Mouse (Mus musculus): ENCODE data around the gene Gtdc1. TPM values are rescaled to one million over a fixed set of nuclear protein-coding genes. Genes with fewer than 3 reads are reported as not detected.
A peak's percentile ranks its signal among the peaks of the same experiment; 100 is the strongest.

Gtdc1 gene
- polyA plus RNA-seq, 1 experiment from 2014 or later: 14.0 TPM

GRCm38 (mm10) chr2:44571810-44572209, 355.6 kb downstream of the Gtdc1 start:
- H3K36me3 ChIP-seq (ENCODE audit: insufficient read depth, low read length): no peaks in the 10 kb centered on the region
- H3K9me3 ChIP-seq (ENCODE audit: low read length): no peaks in the 10 kb centered on the region
- H3K27ac ChIP-seq (ENCODE audit: low read length): no peak overlapping the region
- ATAC-seq (ENCODE audit: low FRiP score, low TSS enrichment): no peak
- H3K9ac ChIP-seq (replicated peaks; ENCODE audit: low read length): no peak overlapping the region
- H3K4me3 ChIP-seq (ENCODE audit: low read length): no peak overlapping the region
- no peaks in the 10 kb centered on the region for H3K27me3 ChIP-seq (ENCODE audit: insufficient read depth, low read length)
- 0 out of 2 replicates have a peak overlapping the region, but pooled peaks have one; percentile 15 for H3K4me2 ChIP-seq (replicated peaks; ENCODE audit: low read depth, low read length)
- peaks cover 4% of the 10 kb centered on the region; the same call in 1 of the 2 replicates for H3K4me1 ChIP-seq (ENCODE audit: insufficient read depth, low read length)
- 63% methylated on average over 3 of the region's 3 CpGs for WGBS

DNA sequence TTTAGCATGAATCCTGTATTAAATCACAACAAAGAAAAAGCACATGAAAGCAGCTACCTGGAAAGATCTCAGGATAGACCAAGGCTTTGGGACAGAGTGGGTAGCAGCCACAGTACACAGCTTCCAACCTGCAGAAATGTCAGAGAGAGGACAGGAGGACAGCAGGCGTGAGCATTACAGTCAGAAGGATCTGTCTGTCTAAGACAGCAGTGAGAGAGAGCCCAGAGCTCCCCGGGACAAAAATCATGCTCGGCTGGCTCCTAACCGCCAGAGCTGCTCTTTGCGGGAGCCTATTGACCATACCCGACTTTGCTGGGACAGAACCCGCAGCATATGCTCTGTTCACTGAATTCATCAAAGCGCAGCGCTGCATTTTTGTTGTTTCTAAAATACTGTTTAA, 356.3 kb downstream of the Gtdc1 start:
- H3K4me3 ChIP-seq (ENCODE audit: low read length): no peak overlapping the region
- ATAC-seq (ENCODE audit: low FRiP score, low TSS enrichment): no peak; the same call in 1 of the 2 replicates
- no peak overlapping the region for H3K9ac ChIP-seq (replicated peaks; ENCODE audit: low read length)
- no peaks in the 10 kb centered on the region for H3K36me3 ChIP-seq (ENCODE audit: insufficient read depth, low read length)
- no peaks in the 10 kb centered on the region for H3K27me3 ChIP-seq (ENCODE audit: insufficient read depth, low read length)
- H3K27ac ChIP-seq (ENCODE audit: low read length): peak overlapping the region; percentile 58
- WGBS: 58% methylated on average over 9 of the region's 9 CpGs
- H3K4me1 ChIP-seq (ENCODE audit: insufficient read depth, low read length): peaks cover 4% of the 10 kb centered on the region; the same call in 1 of the 2 replicates
- no peaks in the 10 kb centered on the region for H3K9me3 ChIP-seq (ENCODE audit: low read length)
- H3K4me2 ChIP-seq (replicated peaks; ENCODE audit: low read depth, low read length): no peak overlapping the region

GRCm38 (mm10) chr2:44569140-44569952, 358.1 kb downstream of the Gtdc1 start:
- no peaks in the 10 kb centered on the region for H3K36me3 ChIP-seq (ENCODE audit: insufficient read depth, low read length)
- peaks cover 4% of the 10 kb centered on the region; the same call in 1 of the 2 replicates for H3K4me1 ChIP-seq (ENCODE audit: insufficient read depth, low read length)
- ATAC-seq (ENCODE audit: low FRiP score, low TSS enrichment): peak; percentile 87; the same call in 1 of the 2 replicates
- H3K27ac ChIP-seq (ENCODE audit: low read length): peak overlapping the region; percentile 69; the same call in 1 of the 2 replicates
- no peaks in the 10 kb centered on the region for H3K27me3 ChIP-seq (ENCODE audit: insufficient read depth, low read length)
- H3K9me3 ChIP-seq (ENCODE audit: low read length): no peaks in the 10 kb centered on the region
- H3K4me3 ChIP-seq (ENCODE audit: low read length): no peak overlapping the region
- whole genome bisulfite sequencing: 58% methylated on average over 7 of the region's 7 CpGs
- H3K4me2 ChIP-seq (replicated peaks; ENCODE audit: low read depth, low read length): no peak overlapping the region
- no peak overlapping the region for H3K9ac ChIP-seq (replicated peaks; ENCODE audit: low read length)

- Histone ChIP-seq H3K9me3 (ENCODE audit: low read length) (no peaks in the 10 kb centered on the region), H3K36me3 (ENCODE audit: insufficient read depth, low read length) (no peaks in the 10 kb centered on the region), H3K9ac (replicated peaks; ENCODE audit: low read length) (no peak overlapping the region), H3K4me3 (ENCODE audit: low read length) (no peak overlapping the region), H3K27ac (ENCODE audit: low read length) (no peak overlapping the region), H3K4me1 (ENCODE audit: insufficient read depth, low read length) (peaks cover 4% of the 10 kb centered on the region; the same call in 1 of the 2 replicates), H3K27me3 (ENCODE audit: insufficient read depth, low read length) (no peaks in the 10 kb centered on the region), H3K4me2 (replicated peaks; ENCODE audit: low read depth, low read length) (no peak overlapping the region)
- no peak for ATAC-seq (ENCODE audit: low FRiP score, low TSS enrichment)
- 88% methylated on average over 16 of the region's 16 CpGs for WGBS
Observed at GRCm38 (mm10) chr2:44564776-44565692, 362.4 kb downstream of the Gtdc1 start.

- Histone ChIP-seq H3K9ac (replicated peaks; ENCODE audit: low read length) (no peak overlapping the region), H3K4me2 (replicated peaks; ENCODE audit: low read depth, low read length) (no peak overlapping the region), H3K36me3 (ENCODE audit: insufficient read depth, low read length) (no peaks in the 10 kb centered on the region), H3K27me3 (ENCODE audit: insufficient read depth, low read length) (no peaks in the 10 kb centered on the region), H3K4me3 (ENCODE audit: low read length) (no peak overlapping the region), H3K9me3 (ENCODE audit: low read length) (no peaks in the 10 kb centered on the region), H3K27ac (ENCODE audit: low read length) (no peak overlapping the region), H3K4me1 (ENCODE audit: insufficient read depth, low read length) (peaks cover 20% of the 10 kb centered on the region)
- WGBS: 91% methylated on average over 4 of the region's 4 CpGs
- no peak for ATAC-seq (ENCODE audit: low FRiP score, low TSS enrichment)
Observed at GRCm38 (mm10) chr2:44561789-44562188, 365.7 kb downstream of the Gtdc1 start.

DNA sequence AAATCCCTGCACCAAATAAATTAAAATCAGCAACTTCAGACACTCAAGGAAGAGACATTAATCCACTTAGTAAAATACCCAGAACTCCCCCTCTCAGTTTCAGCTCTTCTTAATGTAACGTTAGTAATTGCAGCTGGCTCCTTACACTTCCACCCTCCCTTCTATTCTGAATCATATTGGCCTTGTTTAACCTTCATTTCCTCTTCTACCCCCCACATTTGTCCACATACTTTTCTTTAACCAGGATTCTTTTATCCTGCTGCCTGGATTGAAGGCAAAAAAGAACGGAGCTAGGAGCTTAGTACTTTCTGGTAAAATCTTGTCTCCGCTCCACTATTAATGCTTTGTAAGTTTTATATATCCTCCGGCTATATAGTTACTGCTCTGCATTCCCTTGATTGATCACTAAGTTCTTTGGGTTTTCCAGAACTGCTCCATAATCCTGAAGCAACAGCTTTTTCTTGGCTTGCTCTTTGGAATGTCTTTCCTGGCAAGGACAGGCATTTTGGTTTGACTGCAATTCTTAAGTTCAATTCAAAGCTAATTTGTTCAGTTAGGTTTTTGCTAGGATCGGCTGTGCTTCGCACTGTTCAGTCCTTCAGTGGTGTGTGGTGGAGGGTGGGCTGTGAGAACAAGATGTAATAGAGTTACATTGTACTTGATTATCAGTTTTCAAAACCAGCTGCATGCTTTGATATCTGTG, 368.1 kb downstream of the Gtdc1 start:
- Histone ChIP-seq H3K36me3 (ENCODE audit: insufficient read depth, low read length) (no peaks in the 10 kb centered on the region), H3K4me1 (ENCODE audit: insufficient read depth, low read length) (peaks cover 25% of the 10 kb centered on the region), H3K9ac (replicated peaks; ENCODE audit: low read length) (no peak overlapping the region), H3K27ac (ENCODE audit: low read length) (peak overlapping the region; percentile 50), H3K27me3 (ENCODE audit: insufficient read depth, low read length) (no peaks in the 10 kb centered on the region), H3K4me3 (ENCODE audit: low read length) (no peak overlapping the region), H3K9me3 (ENCODE audit: low read length) (no peaks in the 10 kb centered on the region), H3K4me2 (replicated peaks; ENCODE audit: low read depth, low read length) (peak overlapping the region; percentile 84; the same call in 1 of the 2 replicates)
- ATAC-seq (ENCODE audit: low FRiP score, low TSS enrichment): peak; percentile 43; the same call in 1 of the 2 replicates
- WGBS: 45% methylated on average over 6 of the region's 6 CpGs

- Histone ChIP-seq H3K9me3 (ENCODE audit: low read length) (no peaks in the 10 kb centered on the region), H3K4me2 (replicated peaks; ENCODE audit: low read depth, low read length) (peak overlapping the region; percentile 84), H3K9ac (replicated peaks; ENCODE audit: low read length) (peak overlapping the region; percentile 49), H3K36me3 (ENCODE audit: insufficient read depth, low read length) (no peaks in the 10 kb centered on the region), H3K4me1 (ENCODE audit: insufficient read depth, low read length) (peaks cover 28% of the 10 kb centered on the region), H3K27me3 (ENCODE audit: insufficient read depth, low read length) (no peaks in the 10 kb centered on the region), H3K27ac (ENCODE audit: low read length) (peak overlapping the region; percentile 73), H3K4me3 (ENCODE audit: low read length) (0 out of 2 replicates have a peak overlapping the region, but pooled peaks have one; percentile 14)
- no peak for ATAC-seq (ENCODE audit: low FRiP score, low TSS enrichment)
- 48% methylated on average over 12 of the region's 12 CpGs for WGBS
Observed at GRCm38 (mm10) chr2:44557669-44558281, 369.7 kb downstream of the Gtdc1 start.

- Histone ChIP-seq H3K36me3 (ENCODE audit: insufficient read depth, low read length) (no peaks in the 10 kb centered on the region), H3K27me3 (ENCODE audit: insufficient read depth, low read length) (no peaks in the 10 kb centered on the region), H3K27ac (ENCODE audit: low read length) (peak overlapping the region; percentile 82), H3K4me1 (ENCODE audit: insufficient read depth, low read length) (peaks cover 28% of the 10 kb centered on the region), H3K4me2 (replicated peaks; ENCODE audit: low read depth, low read length) (peak overlapping the region; percentile 84), H3K9me3 (ENCODE audit: low read length) (no peaks in the 10 kb centered on the region), H3K9ac (replicated peaks; ENCODE audit: low read length) (peak overlapping the region; percentile 74), H3K4me3 (ENCODE audit: low read length) (peak overlapping the region; percentile 54)
- under 1% methylated on average over 42 of the region's 42 CpGs for WGBS
- peak; percentile 60 for ATAC-seq (ENCODE audit: low FRiP score, low TSS enrichment)
Observed at GRCm38 (mm10) chr2:44556861-44557592, 370.4 kb downstream of the Gtdc1 start.

Data from kidney, embryonic 16.5 days (tissue).